Mouse (Mus musculus): Measurements from ENCODE around the gene Gm3238. TPM values are rescaled to one million over a fixed set of nuclear protein-coding genes. Genes with fewer than 3 reads are reported as not detected.
"Not testable (repeated sequence)": the region's sequence is repeated elsewhere in the genome, so short reads cannot be mapped to it uniquely, and the experiment has no call there.

Gm3238 gene
- not detected for total RNA-seq (2021)
- long read RNA-seq, experiment 1: 0 reads
- long read RNA-seq, experiment 2: 0 reads

DNA sequence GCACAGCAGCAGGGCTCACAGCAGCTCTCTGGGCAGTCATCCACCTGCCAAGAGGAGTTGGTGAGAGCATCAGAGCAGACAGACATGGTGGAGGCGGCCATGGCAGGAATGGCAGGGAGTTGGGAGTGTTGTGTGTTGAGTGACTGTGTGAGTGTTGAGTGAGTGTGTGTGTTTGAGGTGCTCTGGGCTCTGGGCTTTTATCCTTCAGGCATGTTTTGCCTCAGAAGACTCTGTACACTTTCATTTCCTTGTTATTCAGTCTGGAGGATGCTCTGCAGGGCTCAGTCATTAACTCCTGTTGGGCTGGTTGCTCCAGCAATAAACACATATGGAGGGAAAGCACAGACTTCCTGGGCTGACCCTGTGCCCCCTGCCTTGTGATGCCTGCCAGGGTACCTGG, at the start of gene Gm3238:
TSS of gene Gm3238 (minus strand) at position 101 of the 400 bp plus-strand sequence.
- DNase-seq: not testable (repeated sequence)

DNA sequence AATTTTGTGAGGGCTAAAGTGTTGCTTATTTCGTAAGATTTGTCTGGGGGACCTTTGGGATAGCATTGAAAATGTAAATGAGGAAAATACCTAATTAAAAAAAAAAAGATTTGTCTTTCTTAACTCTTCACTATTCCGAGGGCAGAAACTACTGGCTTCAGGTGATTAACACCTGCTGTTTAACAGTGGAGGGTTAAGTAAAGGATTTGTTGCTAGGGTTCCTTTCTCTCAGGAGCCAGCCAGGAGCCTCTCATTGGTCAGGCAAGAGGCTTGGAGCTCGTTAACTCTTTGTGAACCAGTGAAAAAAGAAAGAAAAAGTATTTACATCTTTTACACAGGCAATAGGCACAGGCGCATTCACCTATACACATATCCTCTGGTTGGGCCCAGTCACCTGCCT, 48.1 kb upstream of the Gm3238 start:
- DNase-seq: no peak

DNA sequence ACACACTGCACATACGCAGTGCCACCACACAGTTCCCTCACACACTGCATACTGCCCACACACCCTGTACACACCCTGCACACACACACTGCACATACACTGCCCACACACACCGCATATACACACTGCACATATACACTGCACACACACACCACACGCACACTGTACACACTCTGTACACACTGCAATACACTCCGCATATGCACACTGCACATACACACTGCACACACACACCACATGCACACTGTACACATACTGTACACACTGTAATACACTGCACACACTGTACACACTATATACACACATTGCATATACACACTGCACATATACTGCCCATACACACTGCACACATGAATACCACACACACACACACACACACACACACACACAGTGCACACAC, 47.4 kb upstream of the Gm3238 start:
- DNase-seq: no peak

DNA sequence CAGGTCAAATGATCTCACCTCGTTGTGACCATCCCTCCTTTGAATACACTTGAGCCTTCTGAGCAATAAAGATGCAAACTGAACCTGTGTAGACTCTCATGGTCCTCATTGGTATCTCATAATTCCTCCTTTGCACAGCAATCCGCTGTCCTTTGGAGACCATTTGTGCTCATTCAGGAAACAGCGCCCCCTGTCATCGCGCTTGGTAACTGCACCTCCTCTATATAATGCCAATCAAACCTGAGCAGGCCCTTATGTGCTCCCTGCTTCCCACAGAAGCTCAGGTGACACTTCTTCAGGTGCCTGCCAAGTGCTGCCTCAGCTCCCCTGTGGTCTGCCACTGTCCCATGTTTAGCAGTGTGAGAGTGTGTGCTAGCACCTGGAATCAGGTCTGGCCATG, 44.4 kb upstream of the Gm3238 start:
- no peak for DNase-seq

DNA sequence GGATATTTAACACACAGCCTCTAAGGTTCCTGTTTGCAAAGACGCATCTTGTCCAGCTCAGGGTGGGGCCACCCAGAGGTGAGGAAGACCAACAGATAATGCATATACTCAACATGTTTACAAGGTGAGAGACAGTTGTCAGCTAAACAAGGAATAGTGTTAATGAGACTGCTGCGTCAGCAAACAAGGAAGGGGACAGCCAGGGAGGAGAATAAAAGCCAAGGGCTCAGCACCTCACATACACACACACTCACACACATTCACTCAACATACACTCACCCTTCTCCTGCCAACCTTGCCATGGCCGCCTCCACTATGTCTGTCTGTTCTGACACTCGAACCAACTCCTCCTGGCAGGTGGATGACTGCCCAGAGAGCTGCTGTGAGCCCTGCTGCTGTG, 43.3 kb upstream of the Gm3238 start, which contains the start of gene Gm2696:
TSS of gene Gm2696 (plus strand) at position 301 of the 400 bp plus-strand sequence.
- DNase-seq: no peak

DNA sequence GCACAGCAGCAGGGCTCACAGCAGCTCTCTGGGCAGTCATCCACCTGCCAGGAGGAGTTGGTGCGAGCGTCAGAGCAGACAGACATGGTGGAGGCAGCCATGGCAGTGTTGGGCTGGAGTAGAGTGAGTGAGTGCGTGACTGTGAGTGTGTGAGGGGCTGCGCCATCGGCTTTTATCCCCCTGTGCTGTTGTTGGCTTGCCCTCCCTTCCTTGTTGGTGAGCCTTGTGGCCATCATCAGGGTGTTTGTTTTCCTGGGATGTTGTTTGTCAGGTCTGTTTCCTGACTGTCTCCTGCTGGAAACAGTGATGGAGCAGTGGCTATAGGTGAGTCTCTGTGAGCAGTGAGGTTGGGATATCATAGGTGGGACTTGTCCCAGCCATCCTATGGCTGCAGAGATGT, 40.6 kb upstream of the Gm3238 start, which contains the start of gene Gm9507:
TSS of gene Gm9507 (minus strand) at position 101 of the 400 bp plus-strand sequence.
- DNase-seq: no peak

DNA sequence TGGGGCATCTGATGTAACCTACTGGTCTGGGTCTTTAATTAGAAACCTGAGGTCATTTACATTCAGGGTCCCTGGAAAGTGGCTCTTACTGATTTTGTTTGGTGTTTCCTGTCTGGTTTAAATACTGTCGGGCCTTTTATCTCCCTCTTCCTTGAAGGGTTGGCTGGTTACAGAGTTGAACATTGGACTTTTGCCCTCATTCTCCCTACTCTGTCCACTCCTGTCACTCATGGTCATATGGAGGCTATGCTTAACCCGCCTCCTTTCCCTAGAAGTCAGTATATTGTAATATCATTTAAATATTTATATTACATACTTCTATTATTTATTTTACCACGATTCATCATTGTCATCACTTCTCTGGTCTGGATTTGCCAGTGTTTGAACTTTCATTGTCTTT, 33.0 kb upstream of the Gm3238 start:
- DNase-seq: no peak

DNA sequence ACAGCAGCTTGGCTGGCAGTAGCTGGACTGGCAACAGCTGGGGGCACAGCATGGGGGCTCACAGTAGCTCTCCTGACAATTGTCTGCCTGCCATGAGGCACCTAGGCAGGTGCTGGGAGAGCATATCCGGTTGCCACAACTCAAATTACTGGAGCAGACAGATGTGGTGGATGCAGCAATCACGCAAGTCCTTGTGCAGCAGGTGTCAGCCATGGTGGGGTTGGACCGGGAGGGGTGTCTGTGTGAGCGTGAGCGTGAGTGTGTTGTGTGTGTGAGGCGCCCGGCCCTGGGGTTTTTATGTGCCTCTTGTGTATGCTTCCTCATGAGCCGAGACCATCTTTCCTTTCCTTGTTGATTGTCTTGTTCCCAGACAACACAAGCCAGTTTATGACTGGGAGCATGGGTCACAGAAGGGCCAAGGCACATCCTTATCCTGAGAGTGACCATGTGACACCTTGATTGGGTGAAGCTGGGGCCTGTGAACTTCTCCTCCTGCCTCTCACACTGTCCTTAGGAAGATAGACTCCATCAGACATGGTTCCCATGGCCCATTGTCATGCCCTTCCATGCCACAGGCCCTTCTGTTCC, 27.9 kb upstream of the Gm3238 start, which contains the start of gene Gm19668:
TSS of gene Gm19668 (minus strand) at position 213 of the 588 bp plus-strand sequence.
- no peak for DNase-seq

DNA sequence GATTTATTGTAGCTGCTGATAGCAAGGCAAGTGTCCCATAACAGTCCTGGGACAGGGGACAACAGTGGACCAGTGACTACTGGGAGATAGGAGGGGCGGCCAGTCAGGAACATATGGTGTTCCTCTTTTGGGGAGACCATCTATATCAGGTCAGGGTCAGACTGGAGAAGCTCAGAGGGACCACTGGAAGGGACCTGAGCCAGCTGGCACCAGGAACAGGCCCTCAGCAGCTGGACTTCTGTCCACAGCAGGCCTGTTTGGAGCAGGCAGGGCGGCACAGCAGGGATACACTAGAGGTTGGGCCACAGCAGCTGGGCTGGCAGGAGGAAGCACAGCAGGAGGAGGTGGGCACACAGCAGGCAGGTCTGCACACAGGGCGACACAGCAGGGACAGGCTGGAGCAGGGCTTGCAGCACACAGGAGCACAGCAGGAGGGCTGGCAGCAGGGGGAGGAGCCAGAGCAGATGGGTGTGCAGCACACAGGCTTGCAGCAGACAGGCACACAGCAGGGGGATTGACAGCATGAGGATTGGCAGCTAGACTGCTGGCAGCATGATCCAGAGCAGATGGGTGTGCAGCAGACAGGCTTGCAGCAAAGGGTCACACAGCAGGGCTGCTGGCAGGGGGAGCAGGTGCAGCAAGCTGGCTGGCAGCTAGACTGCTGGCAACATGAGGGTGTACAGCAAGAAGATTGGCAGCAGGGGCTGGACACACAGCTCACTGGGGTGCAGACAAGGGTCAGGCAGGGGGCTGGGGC, 27.2 kb upstream of the Gm3238 start:
- DNase-seq: not testable (repeated sequence)

DNA sequence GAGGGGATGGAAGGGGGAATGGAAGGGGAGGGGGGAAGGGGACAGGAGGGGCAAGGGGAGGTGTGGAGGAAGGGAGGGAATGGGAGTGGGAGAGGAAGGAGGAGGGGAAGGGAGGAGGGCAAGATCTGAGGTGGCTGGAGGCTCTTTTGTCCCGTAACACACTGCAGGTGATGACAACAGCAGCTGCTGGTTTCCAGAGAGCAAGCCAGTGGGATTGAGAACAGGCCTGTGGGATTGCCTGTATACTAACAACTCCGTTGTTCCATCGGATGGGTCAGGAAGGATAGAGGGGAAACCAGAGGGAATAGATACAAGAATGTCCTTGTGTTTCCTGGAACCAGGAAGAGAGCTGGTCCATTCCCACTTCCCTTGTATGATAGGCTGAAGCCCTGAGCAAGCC, 26.6 kb upstream of the Gm3238 start:
- no peak for DNase-seq

DNA sequence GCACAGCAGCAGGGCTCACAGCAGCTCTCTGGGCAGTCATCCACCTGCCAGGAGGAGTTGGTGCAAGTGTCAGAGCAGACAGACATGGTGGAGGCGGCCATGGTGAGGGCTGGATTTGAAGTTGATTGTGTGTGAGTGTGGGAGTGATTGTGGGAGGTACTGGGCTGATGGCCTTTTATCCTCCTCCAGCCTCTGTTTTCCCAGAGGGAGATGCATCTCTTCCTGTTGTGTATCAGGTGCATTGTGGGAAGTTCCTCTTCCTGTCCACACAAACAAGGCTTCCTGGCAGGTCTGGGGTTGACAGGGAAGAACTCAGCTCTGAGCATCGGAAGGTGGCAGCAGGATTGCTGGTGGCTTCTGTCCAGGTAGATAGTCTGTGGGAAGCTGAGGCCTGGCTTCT, 23.9 kb upstream of the Gm3238 start, which contains the start of gene Gm9639:
TSS of gene Gm9639 (minus strand) at position 101 of the 400 bp plus-strand sequence.
- no peak for DNase-seq

DNA sequence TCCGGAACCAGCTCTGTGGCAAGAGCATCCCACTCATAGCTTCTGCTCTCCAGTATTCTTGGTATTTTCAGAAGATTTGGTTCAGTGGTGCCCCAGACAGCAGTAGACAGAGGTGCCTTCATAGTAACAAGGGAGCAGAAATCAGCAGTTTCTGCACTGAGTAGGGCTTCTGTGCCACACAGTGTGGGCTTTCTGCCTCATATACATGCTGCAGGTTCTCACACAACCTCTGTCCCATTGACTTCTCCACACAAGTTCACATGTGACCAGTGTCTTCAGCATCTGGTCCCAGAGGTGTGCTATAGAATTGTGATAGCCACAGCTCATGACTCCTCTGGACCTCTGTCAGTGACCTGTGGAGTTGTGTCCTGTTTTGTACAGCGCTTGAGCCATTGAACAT, 17.5 kb upstream of the Gm3238 start:
- DNase-seq: no peak

DNA sequence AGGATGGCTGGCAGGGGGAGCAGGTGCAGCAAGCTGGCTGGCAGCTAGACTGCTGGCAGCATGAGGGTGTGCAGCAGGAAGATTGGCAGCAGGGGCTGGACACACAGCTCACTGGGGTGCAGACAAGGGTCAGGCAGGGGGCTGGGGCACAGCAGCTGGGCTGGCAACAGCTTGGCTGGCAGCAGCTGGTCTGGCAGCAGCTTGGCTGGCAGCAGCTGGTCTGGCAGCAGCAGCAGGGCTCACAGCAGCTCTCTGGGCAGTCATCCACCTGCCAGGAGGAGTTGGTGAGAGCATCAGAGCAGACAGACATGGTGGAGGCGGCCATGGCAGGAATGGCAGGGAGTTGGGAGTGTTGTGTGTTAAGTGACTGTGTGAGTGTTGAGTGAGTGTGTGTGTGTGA, 16.8 kb upstream of the Gm3238 start, which contains the start of gene Gm7137:
TSS of gene Gm7137 (minus strand) at position 325 of the 400 bp plus-strand sequence.
- DNase-seq: not testable (repeated sequence)

DNA sequence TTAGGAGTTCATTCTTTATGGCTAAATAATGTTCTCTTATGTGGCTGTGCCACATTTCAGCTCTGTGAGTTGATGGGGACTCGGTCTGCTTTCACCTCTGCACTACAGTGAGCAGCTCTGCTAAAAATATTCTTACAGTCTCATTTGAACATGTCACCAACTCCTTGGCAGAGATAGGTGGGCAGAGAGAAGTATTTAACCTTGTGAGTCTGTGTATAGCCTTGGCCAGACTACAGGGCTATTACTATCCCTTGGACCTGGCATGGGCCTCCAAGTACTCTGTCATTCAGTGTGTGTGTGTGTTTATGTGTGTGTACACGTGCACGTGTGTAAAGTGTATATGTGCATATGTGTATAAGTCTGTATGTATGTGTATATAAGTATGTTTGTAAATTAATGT, 12.3 kb upstream of the Gm3238 start:
- DNase-seq: not testable (repeated sequence)

DNA sequence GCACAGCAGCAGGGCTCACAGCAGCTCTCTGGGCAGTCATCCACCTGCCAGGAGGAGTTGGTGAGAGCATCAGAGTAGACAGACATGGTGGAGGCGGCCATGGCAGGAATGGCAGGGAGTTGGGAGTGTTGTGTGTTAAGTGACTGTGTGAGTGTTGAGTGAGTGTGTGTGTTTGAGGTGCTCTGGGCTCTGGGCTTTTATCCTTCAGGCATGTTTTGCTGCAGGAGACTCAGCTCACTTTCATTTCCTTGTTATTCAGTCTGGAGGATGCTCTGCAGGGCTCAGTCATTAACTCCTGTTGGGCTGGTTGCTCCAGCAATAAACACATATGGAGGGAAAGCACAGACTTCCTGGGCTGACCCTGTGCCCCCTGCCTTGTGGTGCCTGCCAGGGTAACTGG, 11.3 kb upstream of the Gm3238 start, which contains the start of gene Gm3250:
TSS of gene Gm3250 (minus strand) at position 101 of the 400 bp plus-strand sequence.
- not testable (repeated sequence) for DNase-seq

DNA sequence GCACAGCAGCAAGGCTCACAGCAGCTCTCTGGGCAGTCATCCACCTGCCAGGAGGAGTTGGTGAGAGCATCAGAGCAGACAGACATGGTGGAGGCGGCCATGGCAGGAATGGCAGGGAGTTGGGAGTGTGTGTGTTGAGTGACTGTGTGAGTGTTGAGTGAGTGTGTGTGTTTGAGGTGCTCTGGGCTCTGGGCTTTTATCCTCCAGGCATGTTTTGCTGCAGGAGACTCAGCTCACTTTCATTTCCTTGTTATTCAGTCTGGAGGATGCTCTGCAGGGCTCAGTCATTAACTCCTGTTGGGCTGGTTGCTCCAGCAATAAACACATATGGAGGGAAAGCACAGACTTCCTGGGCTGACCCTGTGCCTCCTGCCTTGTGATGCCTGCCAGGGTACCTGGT, 5.7 kb upstream of the Gm3238 start, which contains the start of gene Gm7138:
TSS of gene Gm7138 (minus strand) at position 101 of the 400 bp plus-strand sequence.
- DNase-seq: not testable (repeated sequence)

DNA sequence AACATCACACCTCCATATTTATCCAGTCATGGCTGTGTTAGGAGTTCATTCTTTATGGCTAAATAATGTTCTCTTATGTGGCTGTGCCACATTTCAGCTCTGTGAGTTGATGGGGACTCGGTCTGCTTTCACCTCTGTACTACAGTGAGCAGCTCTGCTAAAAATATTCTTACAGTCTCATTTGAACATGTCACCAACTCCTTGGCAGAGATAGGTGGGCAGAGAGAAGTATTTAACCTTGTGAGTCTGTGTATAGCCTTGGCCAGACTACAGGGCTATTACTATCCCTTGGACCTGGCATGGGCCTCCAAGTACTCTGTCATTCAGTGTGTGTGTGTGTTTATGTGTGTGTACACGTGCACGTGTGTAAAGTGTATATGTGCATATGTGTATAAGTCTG, 1.0 kb upstream of the Gm3238 start:
- not testable (repeated sequence) for DNase-seq

DNA sequence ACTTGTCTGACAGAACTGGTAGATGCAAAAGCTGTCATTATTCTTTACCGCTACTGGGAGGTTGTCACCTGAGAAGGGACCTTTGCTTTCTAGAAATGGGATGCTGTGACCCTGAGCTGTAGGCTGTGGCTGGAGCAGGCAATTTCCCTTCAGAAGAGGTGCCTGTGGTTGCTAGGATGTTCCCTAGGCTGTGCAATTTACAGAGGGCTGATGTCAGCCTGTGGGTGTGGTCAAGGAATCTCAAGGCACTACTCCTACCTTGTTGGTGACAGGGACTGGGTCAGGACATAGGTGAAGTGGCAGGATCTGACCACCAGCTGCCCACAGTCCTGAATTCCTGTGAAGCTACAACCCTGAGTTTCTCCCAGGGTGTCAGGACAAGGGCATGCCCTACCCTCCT, 1.4 kb downstream of the Gm3238 start:
- no peak for DNase-seq

DNA sequence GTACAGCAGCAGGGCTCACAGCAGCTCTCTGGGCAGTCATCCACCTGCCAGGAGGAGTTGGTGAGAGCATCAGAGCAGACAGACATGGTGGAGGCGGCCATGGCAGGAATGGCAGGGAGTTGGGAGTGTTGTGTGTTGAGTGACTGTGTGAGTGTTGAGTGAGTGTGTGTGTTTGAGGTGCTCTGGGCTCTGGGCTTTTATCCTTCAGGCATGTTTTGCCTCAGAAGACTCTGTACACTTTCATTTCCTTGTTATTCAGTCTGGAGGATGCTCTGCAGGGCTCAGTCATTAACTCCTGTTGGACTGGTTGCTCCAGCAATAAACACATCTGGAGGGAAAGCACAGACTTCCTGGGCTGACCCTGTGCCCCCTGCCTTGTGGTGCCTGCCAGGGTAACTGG, 11.5 kb downstream of the Gm3238 start, which contains the start of gene Gm3233:
TSS of gene Gm3233 (minus strand) at position 101 of the 400 bp plus-strand sequence.
- not testable (repeated sequence) for DNase-seq

DNA sequence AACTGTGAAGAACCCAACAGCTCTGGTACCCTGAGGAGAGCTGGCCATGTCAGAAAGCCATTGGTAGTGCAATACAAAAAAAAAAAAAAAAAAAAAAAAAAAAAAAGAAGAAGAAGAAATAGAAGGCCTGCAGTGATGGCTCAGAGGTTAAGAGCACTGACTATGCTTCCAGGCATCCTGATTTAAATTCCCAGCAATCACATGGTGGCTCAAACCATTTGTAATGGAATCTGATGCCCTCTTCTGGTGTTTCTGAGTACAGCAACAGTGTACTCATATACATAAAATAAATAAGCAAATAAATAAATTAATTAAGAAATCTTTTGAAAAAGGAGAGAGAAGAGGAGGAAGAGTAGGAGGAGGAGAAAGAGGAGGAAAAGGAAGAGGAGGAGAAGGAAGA, 17.7 kb downstream of the Gm3238 start:
- no peak for DNase-seq

DNA sequence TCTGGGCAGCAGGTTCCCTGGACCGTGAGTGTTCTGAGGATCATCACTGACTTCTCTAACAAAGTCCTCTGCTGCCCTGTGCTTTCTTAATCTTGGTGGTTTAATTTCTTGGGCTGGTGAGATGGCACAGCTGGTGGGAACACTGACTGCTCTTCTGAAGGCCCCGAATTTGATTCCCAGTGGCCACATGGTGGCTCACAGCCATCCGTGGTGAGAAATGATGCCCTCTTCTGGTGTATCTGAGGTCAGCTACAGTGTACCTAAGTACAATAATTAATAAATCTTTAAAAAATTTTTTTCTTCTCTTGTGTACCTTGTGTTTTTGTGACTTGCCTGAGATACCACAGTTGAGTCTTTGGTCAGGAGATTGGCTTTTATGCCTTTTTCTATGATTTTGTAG, 18.8 kb downstream of the Gm3238 start:
- DNase-seq: not testable (repeated sequence)

DNA sequence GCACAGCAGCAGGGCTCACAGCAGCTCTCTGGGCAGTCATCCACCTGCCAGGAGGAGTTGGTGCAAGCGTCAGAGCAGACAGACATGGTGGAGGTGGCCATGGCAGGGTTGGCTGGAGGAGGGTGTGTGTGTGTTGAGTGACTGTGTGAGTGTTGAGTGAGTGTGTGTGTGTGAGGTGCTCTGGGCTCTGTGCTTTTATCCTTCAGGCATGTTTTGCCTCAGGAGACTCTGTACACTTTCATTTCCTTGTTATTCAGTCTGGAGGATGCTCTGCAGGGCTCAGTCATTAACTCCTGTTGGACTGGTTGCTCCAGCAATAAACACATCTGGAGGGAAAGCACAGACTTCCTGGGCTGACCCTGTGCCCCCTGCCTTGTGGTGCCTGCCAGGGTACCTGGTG, 19.9 kb downstream of the Gm3238 start, which contains the start of gene Gm9736:
TSS of gene Gm9736 (minus strand) at position 101 of the 400 bp plus-strand sequence.
- DNase-seq: not testable (repeated sequence)

DNA sequence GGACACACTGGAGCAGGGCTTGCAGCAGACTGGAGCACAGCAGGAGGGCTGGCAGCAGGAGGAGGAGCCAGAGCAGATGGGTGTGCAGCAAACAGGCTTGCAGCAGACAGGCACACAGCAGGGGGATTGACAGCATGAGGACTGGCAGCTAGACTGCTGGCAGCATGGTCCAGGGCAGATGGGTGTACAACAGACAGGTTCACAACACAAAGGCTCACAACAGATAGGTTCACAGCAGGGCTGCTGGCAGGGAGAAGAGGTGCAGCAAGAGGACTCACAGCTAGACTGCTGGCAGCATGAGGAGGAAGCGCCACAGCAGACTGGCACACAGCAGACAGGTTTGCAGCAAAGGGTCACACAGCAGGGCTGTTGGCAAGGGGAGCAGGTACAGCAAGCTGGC, 20.4 kb downstream of the Gm3238 start:
- DNase-seq: not testable (repeated sequence)

All from gastrocnemius, postnatal 10 days (tissue).